Mouse (Mus musculus): ENCODE measurements around the gene Srsf5. TPM values are rescaled to one million over a fixed set of nuclear protein-coding genes. Genes with fewer than 3 reads are reported as not detected.
"Not testable (repeated sequence)": the region's sequence is repeated elsewhere in the genome, so short reads cannot be mapped to it uniquely, and the experiment has no call there.

The Srsf5 gene
- total RNA-seq, 2 experiments from 2014 or later: 356 to 358 TPM

- no peak overlapping the region for H3K27ac ChIP-seq
- DNase-seq (ENCODE audit: low spot score in 2 of 2): no peak
- H3K4me3 ChIP-seq: no peak overlapping the region
- no peak for TF ChIP-seq CTCF (conservative IDR thresholded peaks at IDR 0.05)
Observed at GRCm38 (mm10) chr12:80932865-80933264, 12.4 kb upstream of the Srsf5 start.

GRCm38 (mm10) chr12:80936751-80937150 is 8.6 kb upstream of the Srsf5 start:
- no peak for TF ChIP-seq CTCF (conservative IDR thresholded peaks at IDR 0.05)

GRCm38 (mm10) chr12:80937331-80938029 is 7.8 kb upstream of the Srsf5 start:
- DNase-seq (ENCODE audit: low spot score in 2 of 2): no peak
- H3K27ac ChIP-seq: no peak overlapping the region
- TF ChIP-seq CTCF (conservative IDR thresholded peaks at IDR 0.05): no peak
- no peak overlapping the region for H3K4me3 ChIP-seq

More at GRCm38 (mm10) chr12:80936751-80937150, 8.6 kb upstream of the Srsf5 start:
- H3K27ac ChIP-seq: no peak overlapping the region
- no peak overlapping the region for H3K4me3 ChIP-seq
- no peak for DNase-seq (ENCODE audit: low spot score in 2 of 2)

GRCm38 (mm10) chr12:80938642-80939041 is 6.7 kb upstream of the Srsf5 start:
- no peak for DNase-seq (ENCODE audit: low spot score in 2 of 2)
- no peak for TF ChIP-seq CTCF (conservative IDR thresholded peaks at IDR 0.05)
- Histone ChIP-seq H3K27ac (0 out of 2 replicates have a peak overlapping the region, but pooled peaks have one; percentile 6), H3K4me3 (no peak overlapping the region)

- Histone ChIP-seq H3K4me3 (no peak overlapping the region), H3K27ac (0 out of 2 replicates have a peak overlapping the region, but pooled peaks have one; percentile 6)
- DNase-seq (ENCODE audit: low spot score in 2 of 2): no peak
- TF ChIP-seq CTCF (conservative IDR thresholded peaks at IDR 0.05): no peak
Observed at GRCm38 (mm10) chr12:80939165-80939564, 6.1 kb upstream of the Srsf5 start.

- no peak overlapping the region for H3K27ac ChIP-seq
Observed at GRCm38 (mm10) chr12:80941886-80942285, 3.4 kb upstream of the Srsf5 start.

GRCm38 (mm10) chr12:80943395-80943794 is 1.9 kb upstream of the Srsf5 start:
- TF ChIP-seq CTCF (conservative IDR thresholded peaks at IDR 0.05): no peak
- DNase-seq (ENCODE audit: low spot score in 2 of 2): no peak
- H3K27ac ChIP-seq: no peak overlapping the region
- H3K4me3 ChIP-seq: no peak overlapping the region

More at GRCm38 (mm10) chr12:80941886-80942285, 3.4 kb upstream of the Srsf5 start:
- no peak overlapping the region for H3K4me3 ChIP-seq
- TF ChIP-seq CTCF (conservative IDR thresholded peaks at IDR 0.05): no peak
- no peak for DNase-seq (ENCODE audit: low spot score in 2 of 2)

GRCm38 (mm10) chr12:80944204-80944603 is 1.1 kb upstream of the Srsf5 start:
- Histone ChIP-seq H3K27ac (no peak overlapping the region), H3K4me3 (no peak overlapping the region)
- DNase-seq (ENCODE audit: low spot score in 2 of 2): no peak
- no peak for TF ChIP-seq CTCF (conservative IDR thresholded peaks at IDR 0.05)

- DNase-seq (ENCODE audit: low spot score in 2 of 2): not testable (repeated sequence)
- Histone ChIP-seq H3K4me3 (peak overlapping the region; percentile 94), H3K27ac (peak overlapping the region; percentile 99)
Observed at GRCm38 (mm10) chr12:80944963-80945333, 356 bp upstream of the Srsf5 start.

GRCm38 (mm10) chr12:80945996-80946355 is 672 bp downstream of the Srsf5 start:
- Histone ChIP-seq H3K27ac (peak overlapping the region; percentile 99), H3K4me3 (peak overlapping the region; percentile 94)
- DNase-seq (ENCODE audit: low spot score in 2 of 2): peak; percentile 95 to 97
- no peak for TF ChIP-seq CTCF (conservative IDR thresholded peaks at IDR 0.05)

GRCm38 (mm10) chr12:80948202-80948601 is 2.9 kb downstream of the Srsf5 start:
- H3K4me3 ChIP-seq: no peak overlapping the region
- no peak for DNase-seq (ENCODE audit: low spot score in 2 of 2)
- TF ChIP-seq CTCF (conservative IDR thresholded peaks at IDR 0.05): no peak
- H3K27ac ChIP-seq: no peak overlapping the region

- H3K4me3 ChIP-seq; DNase-seq (ENCODE audit: low spot score in 2 of 2); H3K27ac ChIP-seq: not testable (repeated sequence)
Observed at GRCm38 (mm10) chr12:80949603-80950002, 4.3 kb downstream of the Srsf5 start.

GRCm38 (mm10) chr12:80951640-80952219 is 6.4 kb downstream of the Srsf5 start:
- no peak overlapping the region for H3K4me3 ChIP-seq
- H3K27ac ChIP-seq: no peak overlapping the region
- no peak for DNase-seq (ENCODE audit: low spot score in 2 of 2)
- TF ChIP-seq CTCF (conservative IDR thresholded peaks at IDR 0.05): no peak

- DNase-seq (ENCODE audit: low spot score in 2 of 2): no peak
- TF ChIP-seq CTCF (conservative IDR thresholded peaks at IDR 0.05): no peak
- H3K4me3 ChIP-seq: no peak overlapping the region
- H3K27ac ChIP-seq: no peak overlapping the region
Observed at GRCm38 (mm10) chr12:80952526-80952925, 7.2 kb downstream of the Srsf5 start.
